Mouse (Mus musculus): ENCODE results near the gene Ier3. TPM values are rescaled to one million over a fixed set of nuclear protein-coding genes. Genes with fewer than 3 reads are reported as not detected.
"Not testable (repeated sequence)": the region's sequence is repeated elsewhere in the genome, so short reads cannot be mapped to it uniquely, and the experiment has no call there.

The Ier3 gene
- polyA plus RNA-seq, 1 experiment: 1.4 TPM

GRCm38 (mm10) chr17:35836178-35836965, 14.9 kb downstream of the Ier3 start:
- Histone ChIP-seq H3K36me3 (ENCODE audit: control insufficient read depth, insufficient read depth, low read length) (no peaks in the 10 kb centered on the region), H3K27me3 (ENCODE audit: control insufficient read depth, insufficient read depth, low read length) (no peaks in the 10 kb centered on the region), H3K4me3 (ENCODE audit: control insufficient read depth, low read depth, low read length) (peak overlapping the region; percentile 84), H3K4me1 (ENCODE audit: control insufficient read depth, insufficient read depth, low read length) (peaks cover 17% of the 10 kb centered on the region), H3K27ac (ENCODE audit: control insufficient read depth, insufficient read depth, low read depth, low read length) (peak overlapping the region; percentile 22; the same call in 1 of the 2 replicates)
- TF ChIP-seq CTCF (IDR thresholded peaks at IDR 0.05; ENCODE audit: control insufficient read depth, insufficient read depth, insufficient replicate concordance, low read depth, low read length) (peak; percentile 32; the same call in 1 of the 2 replicates), POLR2A (IDR thresholded peaks at IDR 0.05; ENCODE audit: control insufficient read depth, low read depth, low read length) (no peak)

- Histone ChIP-seq H3K4me1 (ENCODE audit: control insufficient read depth, insufficient read depth, low read length) (peaks cover 18% of the 10 kb centered on the region), H3K36me3 (ENCODE audit: control insufficient read depth, insufficient read depth, low read length) (no peaks in the 10 kb centered on the region), H3K27me3 (ENCODE audit: control insufficient read depth, insufficient read depth, low read length) (no peaks in the 10 kb centered on the region), H3K27ac (ENCODE audit: control insufficient read depth, insufficient read depth, low read depth, low read length) (peak overlapping the region; percentile 76), H3K4me3 (ENCODE audit: control insufficient read depth, low read depth, low read length) (peak overlapping the region; percentile 84)
- TF ChIP-seq POLR2A (IDR thresholded peaks at IDR 0.05; ENCODE audit: control insufficient read depth, low read depth, low read length): no peak
- no peak for TF ChIP-seq CTCF (IDR thresholded peaks at IDR 0.05; ENCODE audit: control insufficient read depth, insufficient read depth, insufficient replicate concordance, low read depth, low read length)
These were observed 15.5 kb downstream of the Ier3 start for GRCm38 (mm10) chr17:35836991-35837422.

GRCm38 (mm10) chr17:35837487-35837886, 16.0 kb downstream of the Ier3 start:
- no peak for TF ChIP-seq CTCF (IDR thresholded peaks at IDR 0.05; ENCODE audit: control insufficient read depth, insufficient read depth, insufficient replicate concordance, low read depth, low read length)
- TF ChIP-seq POLR2A (IDR thresholded peaks at IDR 0.05; ENCODE audit: control insufficient read depth, low read depth, low read length): no peak
- peak overlapping the region; percentile 76 for H3K27ac ChIP-seq (ENCODE audit: control insufficient read depth, insufficient read depth, low read depth, low read length)
- H3K4me3 ChIP-seq (ENCODE audit: control insufficient read depth, low read depth, low read length): peak overlapping the region; percentile 84
- H3K4me1 ChIP-seq (ENCODE audit: control insufficient read depth, insufficient read depth, low read length): peaks cover 21% of the 10 kb centered on the region
- no peaks in the 10 kb centered on the region for H3K36me3 ChIP-seq (ENCODE audit: control insufficient read depth, insufficient read depth, low read length)
- no peaks in the 10 kb centered on the region for H3K27me3 ChIP-seq (ENCODE audit: control insufficient read depth, insufficient read depth, low read length)

GRCm38 (mm10) chr17:35838122-35838544, 16.6 kb downstream of the Ier3 start, which contains the start of gene Tubb5:
TSS of gene Tubb5 (minus strand) at chr17:35838306.
- H3K4me3 ChIP-seq (ENCODE audit: control insufficient read depth, low read depth, low read length): peak within 1 kb of the TSS; percentile 84
- TF ChIP-seq POLR2A (IDR thresholded peaks at IDR 0.05; ENCODE audit: control insufficient read depth, low read depth, low read length) (peak; percentile 90), CTCF (IDR thresholded peaks at IDR 0.05; ENCODE audit: control insufficient read depth, insufficient read depth, insufficient replicate concordance, low read depth, low read length) (no peak)
- H3K36me3 ChIP-seq (ENCODE audit: control insufficient read depth, insufficient read depth, low read length): no peaks in the 10 kb centered on the region
- H3K27ac ChIP-seq (ENCODE audit: control insufficient read depth, insufficient read depth, low read depth, low read length): peak within 1 kb of the TSS; percentile 76
- no peaks in the 10 kb centered on the region for H3K27me3 ChIP-seq (ENCODE audit: control insufficient read depth, insufficient read depth, low read length)
- peaks cover 21% of the 10 kb centered on the region for H3K4me1 ChIP-seq (ENCODE audit: control insufficient read depth, insufficient read depth, low read length)

GRCm38 (mm10) chr17:35838570-35838969, 17.1 kb downstream of the Ier3 start:
- Histone ChIP-seq H3K4me1 (ENCODE audit: control insufficient read depth, insufficient read depth, low read length) (peaks cover 21% of the 10 kb centered on the region), H3K36me3 (ENCODE audit: control insufficient read depth, insufficient read depth, low read length) (no peaks in the 10 kb centered on the region), H3K27ac (ENCODE audit: control insufficient read depth, insufficient read depth, low read depth, low read length) (peak overlapping the region; percentile 28; the same call in 1 of the 2 replicates), H3K27me3 (ENCODE audit: control insufficient read depth, insufficient read depth, low read length) (no peaks in the 10 kb centered on the region), H3K4me3 (ENCODE audit: control insufficient read depth, low read depth, low read length) (no peak overlapping the region)
- TF ChIP-seq CTCF (IDR thresholded peaks at IDR 0.05; ENCODE audit: control insufficient read depth, insufficient read depth, insufficient replicate concordance, low read depth, low read length) (no peak), POLR2A (IDR thresholded peaks at IDR 0.05; ENCODE audit: control insufficient read depth, low read depth, low read length) (no peak)

- not testable (repeated sequence) for H3K4me3 ChIP-seq (ENCODE audit: control insufficient read depth, low read depth, low read length); H3K27me3 ChIP-seq (ENCODE audit: control insufficient read depth, insufficient read depth, low read length); H3K36me3 ChIP-seq (ENCODE audit: control insufficient read depth, insufficient read depth, low read length)
- Histone ChIP-seq H3K27ac (ENCODE audit: control insufficient read depth, insufficient read depth, low read depth, low read length) (peak overlapping the region; percentile 36; the same call in 1 of the 2 replicates), H3K4me1 (ENCODE audit: control insufficient read depth, insufficient read depth, low read length) (peaks cover 21% of the 10 kb centered on the region)
These were observed 17.5 kb downstream of the Ier3 start for GRCm38 (mm10) chr17:35839002-35839401.

- Histone ChIP-seq H3K27ac (ENCODE audit: control insufficient read depth, insufficient read depth, low read depth, low read length) (no peak overlapping the region), H3K27me3 (ENCODE audit: control insufficient read depth, insufficient read depth, low read length) (no peaks in the 10 kb centered on the region), H3K4me3 (ENCODE audit: control insufficient read depth, low read depth, low read length) (peak overlapping the region; percentile 100), H3K36me3 (ENCODE audit: control insufficient read depth, insufficient read depth, low read length) (no peaks in the 10 kb centered on the region; the same call in 1 of the 2 replicates), H3K4me1 (ENCODE audit: control insufficient read depth, insufficient read depth, low read length) (peaks cover 21% of the 10 kb centered on the region)
- TF ChIP-seq POLR2A (IDR thresholded peaks at IDR 0.05; ENCODE audit: control insufficient read depth, low read depth, low read length): no peak
- TF ChIP-seq CTCF (IDR thresholded peaks at IDR 0.05; ENCODE audit: control insufficient read depth, insufficient read depth, insufficient replicate concordance, low read depth, low read length): no peak
These were observed 19.1 kb downstream of the Ier3 start for GRCm38 (mm10) chr17:35840561-35840960.

All from testis, adult 2 months (tissue).